Mouse (Mus musculus) intestine, embryonic 16.5 days (tissue): ENCODE measurements around the gene Nell2. TPM values are rescaled to one million over a fixed set of nuclear protein-coding genes. Genes with fewer than 3 reads are reported as not detected.

Source experiments
- ATAC-seq: fragments of 200-750 bp; cut with Nextera tagmentation; 2 replicates; pipeline ENCODE4 v1.8.0; 2017; ENCODE audit warnings: moderate TSS enrichment, moderate library complexity
- H3K27ac ChIP-seq: fragments of 300-500 bp; sonication (generic); 2 replicates; pipeline ENCODE4 v1.5.1; 2014; ENCODE audit warnings: mild to moderate bottlenecking, low read length
- H3K27me3 ChIP-seq: fragments of 300-500 bp; sonication (generic); replicated peaks from 2 replicates; pipeline ENCODE4 v1.6.1; 2014; ENCODE audit warnings: low read length, control low read depth, mixed read lengths; ENCODE audit not compliant: control insufficient read depth, insufficient read depth
- H3K36me3 ChIP-seq: fragments of 300-500 bp; sonication (generic); 2 replicates; pipeline ENCODE4 v1.6.1; 2014; ENCODE audit warnings: low read length, control low read depth; ENCODE audit not compliant: control insufficient read depth, insufficient read depth
- H3K4me1 ChIP-seq: fragments of 300-500 bp; sonication (generic); 2 replicates; pipeline ENCODE4 v1.6.1; 2014; ENCODE audit warnings: low read length, control low read depth, mixed read lengths; ENCODE audit not compliant: control insufficient read depth, insufficient read depth
- H3K4me2 ChIP-seq: fragments of 300-500 bp; sonication (generic); 2 replicates; pipeline ENCODE4 v1.6.1; 2014; ENCODE audit warnings: low read depth, low read length, control low read depth
- H3K4me3 ChIP-seq: fragments of 300-500 bp; sonication (generic); 2 replicates; pipeline ENCODE4 v1.5.1; 2014; ENCODE audit warnings: mild to moderate bottlenecking, low read length
- H3K9ac ChIP-seq: fragments of 300-500 bp; sonication (generic); 2 replicates; pipeline ENCODE4 v1.6.1; 2014; ENCODE audit warnings: low read depth, low read length
- H3K9me3 ChIP-seq: fragments of 300-500 bp; sonication (generic); 2 replicates; pipeline ENCODE4 v1.6.1; 2016; ENCODE audit warnings: low read length, control low read depth; ENCODE audit not compliant: control insufficient read depth
- WGBS: fragments of 180-500 bp; shearing (Covaris S2); extraction: QIAGEN DNeasy Blood & Tissue Kit; methylation state at CpG from one replicate; pipeline ENCODE4 v1.1.7; 2014; 5-methylcytosine and 5-hydroxymethylcytosine counted together
- polyA plus RNA-seq: library from polyadenylated mRNA; unstranded; fragments of >200 nt; fragmentation: Nextera tagmentation; extraction: Ambion mirVana; gene quantifications from 2 replicates; pipeline ENCODE4 v1.2.1, GENCODE M21; 2015

The Nell2 gene
- polyA plus RNA-seq, 1 experiment from 2014 or later: 8.7 TPM

GRCm38 (mm10) chr15:95390347-95390746, 138.0 kb downstream of the Nell2 start:
- no peak overlapping the region for H3K27ac ChIP-seq
- ATAC-seq: no peak
- 85% methylated on average over 5 of the region's 5 CpGs for WGBS

GRCm38 (mm10) chr15:95388950-95389349, 139.4 kb downstream of the Nell2 start:
- Histone ChIP-seq H3K36me3 (no peaks in the 10 kb centered on the region), H3K27ac (no peak overlapping the region), H3K4me3 (no peak overlapping the region), H3K9ac (no peak overlapping the region), H3K4me2 (no peak overlapping the region), H3K9me3 (no peaks in the 10 kb centered on the region), H3K4me1 (no peaks in the 10 kb centered on the region), H3K27me3 (no peaks in the 10 kb centered on the region)
- ATAC-seq: no peak
- 55% methylated on average over 4 of the region's 4 CpGs for WGBS

More at GRCm38 (mm10) chr15:95390347-95390746, 138.0 kb downstream of the Nell2 start:
- no peak overlapping the region for H3K4me2 ChIP-seq
- H3K4me1 ChIP-seq: no peaks in the 10 kb centered on the region
- H3K36me3 ChIP-seq: no peaks in the 10 kb centered on the region
- no peaks in the 10 kb centered on the region for H3K9me3 ChIP-seq
- no peak overlapping the region for H3K4me3 ChIP-seq
- no peaks in the 10 kb centered on the region for H3K27me3 ChIP-seq
- no peak overlapping the region for H3K9ac ChIP-seq

DNA sequence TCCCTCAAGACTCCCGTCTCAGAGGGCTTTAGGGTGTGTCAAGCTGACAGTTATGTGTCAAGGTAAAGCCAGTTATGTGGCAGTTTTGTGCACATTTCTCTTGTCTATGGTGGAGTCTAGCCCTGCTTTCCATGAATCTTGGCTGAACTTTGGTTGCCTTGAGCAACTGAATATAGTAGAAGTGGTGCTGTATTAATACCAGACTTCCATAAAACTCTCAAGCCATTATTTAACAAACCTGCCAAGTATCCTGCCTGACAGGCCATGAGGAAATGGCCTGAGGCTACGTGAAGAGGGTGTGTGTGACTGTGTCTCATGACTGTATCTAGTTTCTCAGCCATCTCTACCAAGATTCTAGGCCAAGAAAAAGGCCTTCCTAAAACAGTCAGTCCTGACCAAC, 147.5 kb downstream of the Nell2 start:
- no peaks in the 10 kb centered on the region for H3K4me1 ChIP-seq
- 60% methylated on average over 2 of the region's 2 CpGs for WGBS
- H3K4me3 ChIP-seq: no peak overlapping the region
- H3K4me2 ChIP-seq: no peak overlapping the region
- H3K27me3 ChIP-seq: no peaks in the 10 kb centered on the region
- H3K36me3 ChIP-seq: no peaks in the 10 kb centered on the region
- ATAC-seq: no peak
- no peak overlapping the region for H3K27ac ChIP-seq
- no peaks in the 10 kb centered on the region for H3K9me3 ChIP-seq
- no peak overlapping the region for H3K9ac ChIP-seq

DNA sequence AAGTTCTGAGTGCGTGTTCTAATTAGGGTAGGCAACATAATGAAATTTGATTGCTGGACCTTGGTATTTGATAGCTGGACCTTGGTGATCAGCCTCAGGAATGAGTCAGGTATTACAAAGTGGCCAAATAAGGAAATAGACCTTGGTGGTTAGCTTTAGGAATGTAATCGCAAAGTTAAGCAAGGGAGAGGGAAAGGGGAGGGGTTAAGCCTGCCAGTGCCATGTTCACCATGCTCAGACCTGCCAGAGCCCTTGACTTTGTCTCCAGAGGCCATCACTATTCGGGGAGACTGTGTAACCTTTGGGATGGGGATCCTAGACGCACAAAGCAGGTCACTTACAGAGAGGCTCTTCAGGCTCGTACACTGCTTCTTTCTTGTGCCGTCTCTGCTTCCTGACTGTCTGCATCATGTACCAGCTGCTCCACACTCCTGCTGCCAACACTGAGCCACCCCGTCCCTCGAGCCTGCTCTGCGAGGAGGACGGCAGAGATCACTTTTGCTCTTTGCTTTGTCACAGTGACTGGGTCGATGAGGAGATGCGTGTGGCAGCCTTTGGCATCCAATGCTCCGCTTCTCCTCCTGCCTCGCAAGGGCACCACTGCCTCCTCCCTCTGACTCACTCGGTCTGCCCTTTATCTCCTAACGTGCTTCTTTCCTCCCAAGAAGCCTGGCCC, 157.5 kb downstream of the Nell2 start:
- H3K9me3 ChIP-seq: no peaks in the 10 kb centered on the region
- 75% methylated on average over 16 of the region's 16 CpGs for WGBS
- no peak for ATAC-seq
- no peaks in the 10 kb centered on the region for H3K36me3 ChIP-seq
- no peaks in the 10 kb centered on the region for H3K27me3 ChIP-seq
- no peak overlapping the region for H3K4me3 ChIP-seq
- H3K4me2 ChIP-seq: no peak overlapping the region
- H3K9ac ChIP-seq: no peak overlapping the region
- no peak overlapping the region for H3K27ac ChIP-seq
- no peaks in the 10 kb centered on the region for H3K4me1 ChIP-seq

DNA sequence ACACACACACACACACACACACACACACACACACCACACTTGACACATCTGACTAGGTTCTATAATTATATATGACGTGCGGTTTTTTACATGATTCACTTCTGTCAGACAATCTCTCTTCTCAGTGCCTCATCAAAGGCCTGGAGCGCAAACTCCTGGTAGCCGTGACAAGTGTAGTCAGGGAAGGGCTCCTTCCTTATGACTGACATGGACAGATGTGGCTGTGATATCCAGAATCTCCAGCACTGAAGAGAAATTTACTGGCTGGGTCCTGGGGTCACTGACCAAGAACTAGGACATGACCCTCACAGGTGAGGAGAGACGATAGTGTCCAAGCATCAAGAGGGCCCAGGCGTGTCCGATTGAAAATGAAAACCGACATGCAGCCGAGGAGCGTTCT, 160.2 kb downstream of the Nell2 start:
- 92% methylated on average over 10 of the region's 10 CpGs for WGBS
- Histone ChIP-seq H3K4me2 (no peak overlapping the region), H3K4me3 (no peak overlapping the region), H3K4me1 (no peaks in the 10 kb centered on the region), H3K27ac (no peak overlapping the region), H3K36me3 (no peaks in the 10 kb centered on the region), H3K9me3 (no peaks in the 10 kb centered on the region), H3K9ac (no peak overlapping the region), H3K27me3 (no peaks in the 10 kb centered on the region)
- no peak for ATAC-seq

GRCm38 (mm10) chr15:95366506-95366905, 161.9 kb downstream of the Nell2 start:
- ATAC-seq: no peak

DNA sequence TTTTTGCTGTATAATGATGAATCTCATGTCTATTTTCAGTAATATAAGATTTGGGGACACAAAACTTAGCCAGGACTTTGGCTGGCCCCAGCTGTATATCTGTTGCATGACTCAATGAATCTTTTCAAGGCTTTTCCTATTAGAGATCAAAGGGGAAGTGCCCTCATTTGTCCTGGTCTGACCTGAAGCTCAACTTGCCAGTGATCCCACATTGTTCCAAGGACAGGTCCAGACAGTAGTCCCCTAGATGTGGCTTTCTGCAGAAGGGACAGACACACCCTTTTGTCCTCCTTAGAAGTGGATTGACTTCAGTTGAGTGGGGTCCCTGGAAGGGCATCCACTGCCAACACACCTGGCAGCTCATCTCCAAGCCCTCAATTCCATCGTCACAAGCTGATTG, 173.6 kb downstream of the Nell2 start:
- 85% methylated on average over 1 of the region's 1 CpGs for WGBS
- H3K9me3 ChIP-seq: 0 out of 2 replicates have a peak, but pooled peaks cover 2% of the 10 kb centered on the region

More at GRCm38 (mm10) chr15:95366506-95366905, 161.9 kb downstream of the Nell2 start:
- Histone ChIP-seq H3K4me2 (no peak overlapping the region), H3K9ac (no peak overlapping the region), H3K9me3 (no peaks in the 10 kb centered on the region), H3K36me3 (no peaks in the 10 kb centered on the region), H3K4me1 (no peaks in the 10 kb centered on the region), H3K27ac (no peak overlapping the region), H3K27me3 (no peaks in the 10 kb centered on the region), H3K4me3 (no peak overlapping the region)
- 78% methylated on average over 3 of the region's 3 CpGs for WGBS

GRCm38 (mm10) chr15:95334323-95335296, 193.7 kb downstream of the Nell2 start:
- Histone ChIP-seq H3K4me3 (no peak overlapping the region), H3K9me3 (no peaks in the 10 kb centered on the region), H3K27ac (no peak overlapping the region), H3K9ac (no peak overlapping the region), H3K36me3 (no peaks in the 10 kb centered on the region), H3K27me3 (no peaks in the 10 kb centered on the region), H3K4me2 (no peak overlapping the region), H3K4me1 (no peaks in the 10 kb centered on the region)
- ATAC-seq: no peak
- 78% methylated on average over 11 of the region's 11 CpGs for WGBS

More for the DNA sequence above, 173.6 kb downstream of the Nell2 start:
- Histone ChIP-seq H3K9ac (no peak overlapping the region), H3K4me1 (no peaks in the 10 kb centered on the region), H3K27me3 (no peaks in the 10 kb centered on the region), H3K27ac (no peak overlapping the region), H3K4me2 (no peak overlapping the region), H3K36me3 (no peaks in the 10 kb centered on the region), H3K4me3 (no peak overlapping the region)
- ATAC-seq: no peak

GRCm38 (mm10) chr15:95333229-95333628, 195.1 kb downstream of the Nell2 start:
- ATAC-seq: no peak
- whole genome bisulfite sequencing: 69% methylated on average over 4 of the region's 4 CpGs

More at GRCm38 (mm10) chr15:95333229-95333628, 195.1 kb downstream of the Nell2 start:
- Histone ChIP-seq H3K9me3 (no peaks in the 10 kb centered on the region), H3K36me3 (no peaks in the 10 kb centered on the region), H3K4me2 (no peak overlapping the region), H3K4me3 (no peak overlapping the region), H3K27ac (no peak overlapping the region), H3K9ac (no peak overlapping the region), H3K27me3 (no peaks in the 10 kb centered on the region), H3K4me1 (no peaks in the 10 kb centered on the region)
